Mouse (Mus musculus) gastrocnemius, postnatal 25 days (tissue): ENCODE results near the gene Fam98c. TPM values are rescaled to one million over a fixed set of nuclear protein-coding genes. Genes with fewer than 3 reads are reported as not detected.

Experiments
- DNase-seq: peaks from one replicate; pipeline ENCODE4 v3.0.0; 2022
- total RNA-seq, 2 experiments: library from RNA; stranded (reverse); gene quantifications; 1 replicate in 1 of 2; 2 replicates in 1 of 2; pipeline ENCODE4 v1.2.3; 2021

Fam98c gene
- total RNA-seq, 2 experiments from 2014 or later: 11.0 to 12.9 TPM

DNA sequence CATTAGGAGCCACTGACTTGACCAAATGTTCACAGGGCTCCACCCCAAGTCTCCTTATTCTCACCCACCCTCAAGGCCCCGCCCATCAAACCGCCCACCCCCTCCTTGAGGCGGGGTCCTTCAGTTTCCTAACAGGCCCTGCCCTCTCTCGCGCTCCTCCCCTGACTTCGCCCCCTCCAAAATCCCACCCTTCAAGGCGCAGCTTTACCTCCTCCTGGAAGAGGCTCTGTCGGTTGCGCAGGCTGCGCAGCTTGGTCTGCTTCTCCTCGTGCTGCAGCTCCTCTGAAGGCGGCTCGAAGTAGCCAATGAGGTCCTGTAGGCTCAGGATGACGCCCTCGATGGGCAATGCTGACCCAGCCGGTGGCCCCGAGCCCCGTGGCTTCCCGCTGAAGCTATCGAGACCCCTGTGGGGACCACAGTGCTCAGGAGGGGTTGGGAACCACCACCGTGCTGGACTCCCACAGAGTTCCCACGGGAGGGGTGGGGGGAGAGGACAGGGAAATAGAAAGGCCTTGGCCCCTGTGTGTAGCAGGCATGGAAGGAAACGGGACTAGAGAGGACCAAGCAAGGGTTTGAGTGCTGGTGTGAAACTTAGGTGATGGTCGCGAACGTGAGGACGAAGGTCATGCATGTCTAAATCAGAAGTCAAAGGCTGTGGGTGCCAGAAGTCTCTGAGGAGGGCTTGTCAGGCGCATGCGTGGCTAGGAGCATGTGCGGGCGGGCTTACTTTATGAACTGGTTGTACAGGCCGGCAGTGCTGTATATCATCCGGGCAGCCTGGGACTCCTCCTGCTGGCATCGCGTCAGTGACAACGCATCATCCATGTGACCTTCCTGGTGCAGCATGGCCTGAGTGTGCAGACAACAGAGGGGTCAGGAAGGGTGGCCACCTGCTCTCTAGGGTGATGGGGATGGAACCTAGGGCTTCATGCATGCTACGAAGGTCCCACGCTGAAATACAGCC is 46.8 kb downstream of the Fam98c start:
- DNase-seq: peak; percentile 41

Other genes starting within 250 kb of the Fam98c start
- 10 to 100 TPM; 36.7 to 45.8 TPM for gene Actn4, start 193.9 kb downstream of the Fam98c start, total RNA-seq
- gene Eif3k, start 174.4 kb downstream of the Fam98c start, total RNA-seq: 100 to 1,000 TPM; 116 to 137 TPM
- gene Map4k1, start 174.2 kb downstream of the Fam98c start, total RNA-seq: under 1 TPM; 0.29 to 0.36 TPM
- gene Ryr1, start 31.1 kb downstream of the Fam98c start, total RNA-seq: 1,000 to 10,000 TPM; 1,331 to 1,686 TPM
- gene Rasgrp4, start 21.4 kb downstream of the Fam98c start, total RNA-seq: under 1 TPM; 0.69 to 0.72 TPM
- under 1 TPM; 0.15 to 0.32 TPM for gene Ggn, start 14.0 kb upstream of the Fam98c start, total RNA-seq
- under 1 TPM; 0.77 to 0.86 TPM for gene Spred3, start 14.2 kb upstream of the Fam98c start, total RNA-seq
- gene Psmd8, start 24.5 kb upstream of the Fam98c start, total RNA-seq: 100 to 1,000 TPM; 156 to 200 TPM
- gene Catsperg1, start 57.8 kb upstream of the Fam98c start, total RNA-seq: under 1 TPM in 1 of 2 experiments, not detected in 1; 0.29 TPM
- 1 to 10 TPM; 1.2 to 1.5 TPM for gene Kcnk6, start 76.3 kb upstream of the Fam98c start, total RNA-seq
- gene Yif1b, start 82.1 kb upstream of the Fam98c start, total RNA-seq: 10 to 100 TPM; 44.8 to 47.6 TPM
- gene 2200002D01Rik, start 92.2 kb upstream of the Fam98c start, total RNA-seq: 1 to 10 TPM in 1 of 2 experiments, under 1 TPM in 1; 0.31 to 1.4 TPM
- gene Spint2, start 125.7 kb upstream of the Fam98c start, total RNA-seq: 1 to 10 TPM; 3.4 to 5.2 TPM
- 1 to 10 TPM; 5.2 to 6.5 TPM for gene Ppp1r14a, start 133.1 kb upstream of the Fam98c start, total RNA-seq
- 1 to 10 TPM; 1.9 to 2.0 TPM for gene Dpf1, start 147.7 kb upstream of the Fam98c start, total RNA-seq